Mouse (Mus musculus) embryonic facial prominence, embryonic 14.5 days (tissue): ENCODE results near the gene Gpr183. TPM values are rescaled to one million over a fixed set of nuclear protein-coding genes. Genes with fewer than 3 reads are reported as not detected.

Experiments used
- ATAC-seq: fragments of 200-750 bp; cut with Nextera tagmentation; 2 replicates; pipeline ENCODE4 v1.8.0; 2017; ENCODE audit warnings: low read depth, moderate number of reproducible peaks, moderate TSS enrichment
- DNase-seq: peaks from one replicate; pipeline ENCODE4 v3.0.0-alpha.2; 2015; ENCODE audit warnings: low spot score
- H3K27ac ChIP-seq: fragments of 300-500 bp; sonication (generic); replicated peaks from 2 replicates; pipeline ENCODE4 v1.5.1; 2014; ENCODE audit warnings: low read depth, mild to moderate bottlenecking, low read length, moderate library complexity
- H3K27me3 ChIP-seq: fragments of 300-500 bp; sonication (generic); replicated peaks from 2 replicates; pipeline ENCODE4 v1.6.1; 2014; ENCODE audit warnings: low read length; ENCODE audit not compliant: control insufficient read depth, insufficient read depth
- H3K36me3 ChIP-seq: fragments of 300-500 bp; sonication (generic); 2 replicates; pipeline ENCODE4 v1.6.1; 2014; ENCODE audit warnings: low read length, mixed read lengths; ENCODE audit not compliant: control insufficient read depth, insufficient read depth
- H3K4me1 ChIP-seq: fragments of 300-500 bp; sonication (generic); 2 replicates; pipeline ENCODE4 v1.6.1; 2014; ENCODE audit warnings: antibody characterized with exemption, low read length; ENCODE audit not compliant: control insufficient read depth, insufficient read depth
- H3K4me2 ChIP-seq: fragments of 300-500 bp; sonication (generic); 2 replicates; pipeline ENCODE4 v1.6.1; 2014; ENCODE audit warnings: low read depth, mild to moderate bottlenecking, low read length, moderate library complexity, mixed read lengths
- H3K4me3 ChIP-seq: fragments of 300-500 bp; sonication (generic); 2 replicates; pipeline ENCODE4 v1.5.1; 2014; ENCODE audit warnings: low read depth, mild to moderate bottlenecking, low read length
- H3K9ac ChIP-seq: fragments of 300-500 bp; sonication (generic); 2 replicates; pipeline ENCODE4 v1.6.1; 2014; ENCODE audit warnings: low read depth, mild to moderate bottlenecking, low read length, moderate library complexity, mixed read lengths
- H3K9me3 ChIP-seq: fragments of 300-500 bp; sonication (generic); 2 replicates; pipeline ENCODE4 v1.6.1; 2016; ENCODE audit warnings: low read length; ENCODE audit not compliant: control insufficient read depth
- WGBS: fragments of 180-500 bp; shearing (Covaris S2); extraction: QIAGEN DNeasy Blood & Tissue Kit; methylation state at CpG from one replicate; pipeline ENCODE4 v1.1.7; 2014; 5-methylcytosine and 5-hydroxymethylcytosine counted together
- polyA plus RNA-seq: library from polyadenylated mRNA; unstranded; fragments of >200 nt; fragmentation: Nextera tagmentation; extraction: Ambion mirVana; gene quantifications from 2 replicates; pipeline ENCODE4 v1.2.1, GENCODE M21; 2014

Gpr183 gene
- polyA plus RNA-seq, 1 experiment from 2014 or later: 3.5 TPM

DNA sequence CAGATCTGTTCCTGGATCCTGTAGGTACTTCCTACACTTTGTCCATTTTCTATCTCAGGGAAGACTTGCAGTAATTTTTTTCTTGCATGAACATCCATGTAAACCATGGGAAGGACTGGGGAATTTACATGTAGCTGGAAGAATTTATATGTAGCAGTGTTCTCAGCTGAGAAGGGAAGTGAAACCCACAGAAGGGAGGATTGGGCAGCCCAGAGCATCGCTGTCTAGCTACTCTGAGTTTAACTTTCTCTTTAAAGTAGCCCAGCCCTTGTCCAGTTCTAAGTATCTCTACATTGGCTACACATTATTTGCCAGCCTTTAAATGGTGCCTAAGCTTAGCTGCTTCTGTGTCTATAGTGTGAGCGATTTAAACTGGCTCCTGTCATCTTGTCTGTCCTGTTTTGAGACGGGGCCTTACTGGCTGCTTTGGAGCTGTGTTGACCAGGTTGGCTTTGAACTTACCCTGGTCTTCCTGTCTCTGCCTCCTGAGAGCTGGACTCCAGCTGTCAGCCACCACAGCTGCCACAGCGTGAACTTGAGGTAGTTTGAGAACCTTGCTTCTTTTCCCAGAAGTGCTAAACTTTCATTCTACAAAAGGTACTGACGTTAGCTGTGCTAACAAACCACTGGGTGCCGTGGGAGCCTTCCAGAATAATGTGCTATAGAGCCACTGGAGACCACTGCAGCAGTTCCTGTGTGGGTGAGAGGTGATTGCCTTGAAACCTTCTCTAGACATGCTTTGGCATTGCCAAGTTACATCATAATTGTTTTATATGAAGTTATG lies 48.5 kb downstream of the Gpr183 start:
- no peaks in the 10 kb centered on the region for H3K27me3 ChIP-seq
- H3K4me2 ChIP-seq: no peak overlapping the region
- H3K4me3 ChIP-seq: no peak overlapping the region
- DNase-seq (no peak), ATAC-seq (no peak)
- H3K9me3 ChIP-seq: no peaks in the 10 kb centered on the region
- no peak overlapping the region for H3K9ac ChIP-seq
- peaks cover 36% of the 10 kb centered on the region for H3K36me3 ChIP-seq
- no peaks in the 10 kb centered on the region for H3K4me1 ChIP-seq
- no peak overlapping the region for H3K27ac ChIP-seq
- WGBS: 80% methylated on average over 6 of the region's 6 CpGs

GRCm38 (mm10) chr14:121915621-121916020 lies 49.4 kb downstream of the Gpr183 start, which contains the start of gene Gpr18:
TSS of gene Gpr18 (minus strand) at chr14:121915781.
- DNase-seq (no peak), ATAC-seq (no peak)
- H3K4me3 ChIP-seq: no peak within 1 kb of the TSS
- 64% methylated on average over 8 of the region's 8 CpGs for WGBS
- H3K4me2 ChIP-seq: no peak within 1 kb of the TSS
- H3K27ac ChIP-seq: no peak within 1 kb of the TSS
- no peak within 1 kb of the TSS for H3K9ac ChIP-seq
- no peaks in the 10 kb centered on the region for H3K4me1 ChIP-seq
- H3K36me3 ChIP-seq: peaks cover 42% of the 10 kb centered on the region
- H3K9me3 ChIP-seq: no peaks in the 10 kb centered on the region
- no peaks in the 10 kb centered on the region for H3K27me3 ChIP-seq

GRCm38 (mm10) chr14:121915143-121915542 lies 49.9 kb downstream of the Gpr183 start:
- DNase-seq (no peak), ATAC-seq (no peak)
- no peak overlapping the region for H3K27ac ChIP-seq
- no peak overlapping the region for H3K4me2 ChIP-seq
- H3K36me3 ChIP-seq: peaks cover 46% of the 10 kb centered on the region
- no peaks in the 10 kb centered on the region for H3K4me1 ChIP-seq
- no peak overlapping the region for H3K9ac ChIP-seq
- H3K9me3 ChIP-seq: no peaks in the 10 kb centered on the region
- H3K4me3 ChIP-seq: no peak overlapping the region
- WGBS: 87% methylated on average over 5 of the region's 5 CpGs
- H3K27me3 ChIP-seq: no peaks in the 10 kb centered on the region

DNA sequence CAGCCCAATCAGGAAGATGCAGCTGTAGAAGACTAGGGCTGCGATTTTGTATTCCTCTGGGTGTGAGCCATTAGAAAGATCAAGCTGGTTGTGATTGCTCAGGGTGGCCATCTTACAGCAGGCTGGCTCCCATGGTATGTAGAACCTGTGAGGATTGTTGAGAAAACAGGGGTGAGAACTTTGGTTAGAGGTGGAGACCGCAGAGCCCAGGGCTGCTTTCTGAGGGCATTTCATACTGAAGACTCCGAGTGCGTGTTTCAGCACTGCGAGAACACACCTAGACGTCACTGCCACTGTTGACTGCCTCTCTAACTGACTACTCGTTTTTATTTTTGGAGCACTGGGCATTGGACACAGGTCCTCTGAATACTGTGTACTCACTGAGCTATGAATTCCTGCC lies 52.5 kb downstream of the Gpr183 start:
- Histone ChIP-seq H3K4me3 (no peak overlapping the region), H3K9ac (no peak overlapping the region), H3K27ac (no peak overlapping the region), H3K9me3 (no peaks in the 10 kb centered on the region), H3K4me2 (no peak overlapping the region), H3K4me1 (no peaks in the 10 kb centered on the region), H3K36me3 (peaks cover 62% of the 10 kb centered on the region), H3K27me3 (no peaks in the 10 kb centered on the region)
- no peak for ATAC-seq
- 89% methylated on average over 7 of the region's 7 CpGs for WGBS
- DNase-seq: no peak

- H3K27ac ChIP-seq: no peak overlapping the region
- H3K4me3 ChIP-seq: no peak overlapping the region
- no peaks in the 10 kb centered on the region for H3K27me3 ChIP-seq
- no peaks in the 10 kb centered on the region for H3K4me1 ChIP-seq
- no peak overlapping the region for H3K9ac ChIP-seq
- DNase-seq: no peak
- no peak overlapping the region for H3K4me2 ChIP-seq
- peaks cover 56% of the 10 kb centered on the region for H3K36me3 ChIP-seq
- WGBS: 92% methylated on average over 6 of the region's 6 CpGs
- no peaks in the 10 kb centered on the region for H3K9me3 ChIP-seq
- ATAC-seq: no peak
These were observed 55.1 kb downstream of the Gpr183 start for GRCm38 (mm10) chr14:121909868-121910267.

DNA sequence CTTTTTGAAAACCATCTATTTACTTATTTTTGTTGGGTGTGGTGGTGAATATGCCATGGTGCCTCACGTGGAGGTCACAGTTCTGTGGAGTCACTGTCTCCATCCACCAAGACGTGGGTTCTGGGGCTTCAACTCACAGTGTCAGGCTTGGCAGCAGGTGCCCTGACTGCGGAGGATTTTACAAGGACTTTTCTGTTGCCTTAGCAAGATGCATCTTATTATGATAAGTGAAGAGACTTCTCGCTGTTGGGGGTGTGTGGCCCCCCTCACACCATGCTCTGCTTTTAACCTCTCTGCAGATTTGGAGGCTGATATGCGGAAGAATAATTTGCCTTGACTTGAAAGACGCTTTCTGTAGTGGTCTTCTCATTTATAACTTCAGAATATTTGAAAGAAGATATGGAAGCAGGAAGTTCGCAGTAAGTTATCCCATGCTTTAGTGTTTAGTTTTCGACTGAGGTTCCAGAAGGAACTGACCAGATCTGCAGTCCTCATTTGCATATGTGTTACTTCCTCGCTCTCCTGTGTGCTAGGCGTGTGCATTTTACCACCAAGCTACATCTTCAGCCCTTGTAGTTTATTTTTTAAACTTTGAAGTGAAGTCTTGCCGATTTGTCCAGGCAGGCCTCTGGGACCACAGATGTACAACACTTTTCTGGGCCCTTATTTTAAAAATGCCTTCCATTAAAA lies 57.9 kb downstream of the Gpr183 start:
- 83% methylated on average over 11 of the region's 11 CpGs for WGBS
- H3K9ac ChIP-seq: no peak overlapping the region
- H3K27ac ChIP-seq: no peak overlapping the region
- no peak overlapping the region for H3K4me3 ChIP-seq
- no peaks in the 10 kb centered on the region for H3K4me1 ChIP-seq
- no peak for DNase-seq
- H3K27me3 ChIP-seq: no peaks in the 10 kb centered on the region
- peaks cover 47% of the 10 kb centered on the region for H3K36me3 ChIP-seq
- H3K9me3 ChIP-seq: no peaks in the 10 kb centered on the region
- no peak for ATAC-seq
- H3K4me2 ChIP-seq: no peak overlapping the region

- no peak for ATAC-seq
- Histone ChIP-seq H3K9ac (no peak overlapping the region), H3K27me3 (no peaks in the 10 kb centered on the region), H3K4me2 (no peak overlapping the region), H3K27ac (no peak overlapping the region), H3K36me3 (peaks cover 41% of the 10 kb centered on the region), H3K9me3 (no peaks in the 10 kb centered on the region), H3K4me3 (no peak overlapping the region), H3K4me1 (no peaks in the 10 kb centered on the region)
- DNase-seq: no peak
- 80% methylated on average over 8 of the region's 8 CpGs for WGBS
These were observed 58.5 kb downstream of the Gpr183 start for GRCm38 (mm10) chr14:121906341-121906991.

DNA sequence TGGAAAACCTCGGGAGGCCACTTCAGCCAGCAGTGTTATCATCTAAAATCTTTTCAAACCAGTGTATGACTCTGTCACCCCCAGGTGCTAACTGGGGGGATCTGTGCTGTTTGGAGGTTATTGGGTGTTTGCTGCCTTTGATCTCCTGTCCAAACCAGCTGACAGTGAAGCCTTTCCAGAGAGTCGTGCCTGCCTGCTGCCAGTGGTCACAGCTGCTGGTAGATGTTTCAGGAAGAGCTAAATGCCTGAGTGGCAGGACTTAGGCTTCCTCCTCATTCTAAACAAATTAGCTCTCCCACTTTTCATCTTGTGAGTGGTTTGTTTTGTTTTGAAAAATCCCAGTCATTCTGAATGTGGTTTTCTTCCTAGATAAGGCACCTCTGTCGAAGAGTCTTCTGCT lies 60.2 kb downstream of the Gpr183 start:
- H3K27me3 ChIP-seq: no peaks in the 10 kb centered on the region
- 52% methylated on average over 3 of the region's 3 CpGs for WGBS
- no peaks in the 10 kb centered on the region for H3K4me1 ChIP-seq
- H3K36me3 ChIP-seq: peaks cover 27% of the 10 kb centered on the region
- H3K4me3 ChIP-seq: no peak overlapping the region
- ATAC-seq (no peak), DNase-seq (no peak)
- H3K4me2 ChIP-seq: no peak overlapping the region
- H3K9ac ChIP-seq: no peak overlapping the region
- H3K27ac ChIP-seq: no peak overlapping the region
- no peaks in the 10 kb centered on the region for H3K9me3 ChIP-seq
